Mouse (Mus musculus) lung, postnatal 0 days (tissue): ENCODE measurements around the gene Hltf.

Source experiments
- CTCF ChIP-seq: IDR thresholded peaks from 2 replicates; pipeline ENCODE4 v1.5.1; 2016; ENCODE audit warnings: antibody characterized with exemption, mild to moderate bottlenecking
- EP300 ChIP-seq: IDR thresholded peaks from 2 replicates; pipeline ENCODE4 v1.6.1; 2016; ENCODE audit warnings: antibody characterized with exemption, mild to moderate bottlenecking, control low read depth

DNA sequence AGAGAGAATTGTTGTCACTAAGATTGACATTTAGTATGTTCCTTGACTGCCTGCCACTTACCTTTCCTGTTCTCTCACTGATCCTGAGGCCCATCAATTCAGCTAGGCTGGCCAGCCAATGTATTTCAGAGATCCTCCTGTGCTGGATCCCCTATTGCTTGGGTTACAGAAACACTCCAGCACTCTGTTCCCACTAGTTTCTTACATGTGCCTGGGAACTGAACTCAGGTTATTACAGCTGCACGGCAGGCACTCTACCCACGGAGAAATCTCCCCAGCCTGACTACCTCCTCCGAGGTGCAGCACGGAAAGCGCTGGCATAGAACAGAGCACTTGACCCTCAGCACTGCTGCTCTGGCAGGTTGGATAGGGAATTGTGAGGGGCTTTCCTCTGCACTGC, 90.0 kb downstream of the Hltf start:
- TF ChIP-seq CTCF (no peak), EP300 (no peak)
